Mouse (Mus musculus) ES-E14 (cell line): ENCODE measurements around the gene Poc1a.

Experiments used
- MAFK ChIP-seq: IDR thresholded peaks from 2 replicates; pipeline ENCODE4 v1.6.1; 2014; ENCODE audit warnings: mild to moderate bottlenecking, low read depth, low read length, inconsistent platforms; ENCODE audit not compliant: insufficient read depth
- ZC3H11A ChIP-seq: IDR thresholded peaks from 2 replicates; pipeline ENCODE4 v1.6.1; 2012; ENCODE audit warnings: low read depth, mild to moderate bottlenecking, inconsistent platforms, low read length, borderline replicate concordance

DNA sequence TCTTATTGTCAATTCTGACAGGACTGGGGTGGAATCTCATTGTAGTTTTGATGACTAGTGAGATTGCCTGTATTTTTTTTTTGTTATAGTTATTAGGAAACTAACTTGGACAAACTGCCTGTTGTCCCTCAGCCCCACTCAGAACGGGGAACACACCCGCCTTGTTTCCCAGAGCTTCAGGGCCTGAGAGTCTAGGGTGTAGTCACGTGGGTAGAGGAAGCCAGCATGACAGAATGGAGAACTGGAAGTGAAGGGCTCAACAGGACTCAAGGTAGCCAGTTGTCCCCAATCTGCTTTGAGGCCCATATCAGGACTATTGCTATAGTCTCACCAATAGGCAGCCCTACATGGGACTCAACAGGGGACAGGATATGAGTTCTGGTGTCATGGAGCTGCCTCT, 29.0 kb downstream of the Poc1a start:
- TF ChIP-seq MAFK (no peak), ZC3H11A (no peak)
